Mouse (Mus musculus): ENCODE results near the gene Olfr1220.

GRCm38 (mm10) chr2:89106735-89107134, at the start of gene Olfr1220:
- TF ChIP-seq ZKSCAN1 (IDR thresholded peaks at IDR 0.05; ENCODE audit: borderline replicate concordance, low read depth, low read length), result no peak
- no peak for TF ChIP-seq BHLHE40 (IDR thresholded peaks at IDR 0.05; ENCODE audit: low read depth, low read length)
- TF ChIP-seq POLR2A (IDR thresholded peaks at IDR 0.05; ENCODE audit: low read depth, low read length), result no peak
- TF ChIP-seq CTCF (conservative IDR thresholded peaks at IDR 0.05 in 1 of 2, IDR thresholded peaks at IDR 0.05 in 1 of 2; ENCODE audit: low read depth in 2 of 2, low read length in 2 of 2), result no peak
- no peak for TF ChIP-seq ELF1 (IDR thresholded peaks at IDR 0.05; ENCODE audit: low read depth, low read length)
- TF ChIP-seq CHD2 (IDR thresholded peaks at IDR 0.05; ENCODE audit: low read length), result no peak
- TF ChIP-seq ZMIZ1 (IDR thresholded peaks at IDR 0.05; ENCODE audit: low read depth, low read length), result no peak
